Mouse (Mus musculus) stomach, postnatal 0 days (tissue): ENCODE results near the gene Gm11559. TPM values are rescaled to one million over a fixed set of nuclear protein-coding genes. Genes with fewer than 3 reads are reported as not detected.

Source experiments
- ATAC-seq: fragments of 200-750 bp; cut with Nextera tagmentation; 2 replicates; pipeline ENCODE4 v1.8.0; 2017; ENCODE audit not compliant: low FRiP score, low TSS enrichment
- DNase-seq: peaks from one replicate; pipeline ENCODE4 v3.0.0-alpha.2; 2016; ENCODE audit warnings: low spot score
- H3K27ac ChIP-seq: fragments of 300-500 bp; sonication (generic); replicated peaks from 2 replicates; pipeline ENCODE4 v1.5.1; 2014; ENCODE audit warnings: mild to moderate bottlenecking, control low read depth
- H3K27me3 ChIP-seq: fragments of 300-500 bp; sonication (generic); 2 replicates; pipeline ENCODE4 v1.6.1; 2014; ENCODE audit warnings: low read length; ENCODE audit not compliant: control insufficient read depth, insufficient read depth
- H3K36me3 ChIP-seq: fragments of 300-500 bp; sonication (generic); 2 replicates; pipeline ENCODE4 v1.6.1; 2014; ENCODE audit warnings: low read length, mixed read lengths; ENCODE audit not compliant: control insufficient read depth, insufficient read depth
- H3K4me1 ChIP-seq: fragments of 300-500 bp; sonication (generic); replicated peaks from 2 replicates; pipeline ENCODE4 v1.6.1; 2014; ENCODE audit warnings: antibody characterized with exemption; ENCODE audit not compliant: control insufficient read depth, insufficient read depth
- H3K4me2 ChIP-seq: fragments of 300-500 bp; sonication (generic); replicated peaks from 2 replicates; pipeline ENCODE4 v1.6.1; 2014; ENCODE audit warnings: low read depth, mild to moderate bottlenecking, control low read depth, moderate library complexity
- H3K4me3 ChIP-seq: fragments of 300-500 bp; sonication (generic); 2 replicates; pipeline ENCODE4 v1.5.1; 2014; ENCODE audit warnings: low read depth, low read length, control low read depth
- H3K9ac ChIP-seq: fragments of 300-500 bp; sonication (generic); 2 replicates; pipeline ENCODE4 v1.6.1; 2014; ENCODE audit warnings: mild to moderate bottlenecking, low read length, control low read depth, mixed read lengths
- H3K9me3 ChIP-seq: fragments of 300-500 bp; sonication (generic); 2 replicates; pipeline ENCODE4 v1.6.1; 2016; ENCODE audit warnings: low read length; ENCODE audit not compliant: control insufficient read depth
- CTCF ChIP-seq: IDR thresholded peaks from 2 replicates; pipeline ENCODE4 v1.5.1; 2016; ENCODE audit warnings: antibody characterized with exemption, low read depth, mild to moderate bottlenecking, moderate library complexity
- EP300 ChIP-seq: optimal IDR thresholded peaks from 2 replicates; pipeline ENCODE3; 2016; ENCODE audit warnings: antibody characterized with exemption
- WGBS: fragments of 180-500 bp; shearing (Covaris S2); extraction: QIAGEN DNeasy Blood & Tissue Kit; methylation state at CpG from one replicate; pipeline ENCODE4 v1.1.7; 2014; 5-methylcytosine and 5-hydroxymethylcytosine counted together
- polyA plus RNA-seq: library from polyadenylated mRNA; unstranded; fragments of >200 nt; fragmentation: Nextera tagmentation; extraction: Ambion mirVana; gene quantifications from 2 replicates; pipeline ENCODE4 v1.2.1, GENCODE M21; 2015

The Gm11559 gene
- polyA plus RNA-seq, 1 experiment from 2014 or later = not detected

DNA sequence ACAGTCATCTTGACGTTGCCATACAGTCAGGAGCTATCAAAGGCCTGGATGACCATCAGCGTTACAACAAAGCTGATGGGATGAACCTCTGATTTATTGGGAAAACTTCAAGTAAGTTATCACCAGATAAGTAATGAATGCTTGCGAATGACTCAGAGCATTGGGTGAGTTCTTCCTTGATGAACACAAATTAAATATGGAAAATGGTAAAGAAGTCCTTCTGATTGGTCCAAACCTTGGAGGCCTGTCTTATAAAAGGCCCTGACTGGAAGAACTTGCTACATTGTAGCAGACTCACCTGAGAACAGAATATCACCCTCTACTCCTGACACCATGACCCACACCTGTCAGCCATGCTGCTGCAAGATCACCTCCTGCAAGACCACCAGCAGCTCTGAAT, 50.2 kb downstream of the Gm11559 start, which contains the start of gene Gm11565:
Gene Gm11565 (plus strand): TSS at position 301 of the 400 bp plus-strand sequence.
- H3K9ac ChIP-seq = no peak within 1 kb of the TSS
- no peak within 1 kb of the TSS for H3K4me3 ChIP-seq
- 92% methylated on average over 3 of the region's 3 CpGs for WGBS
- H3K36me3 ChIP-seq = no peaks in the 10 kb centered on the region
- DNase-seq (no peak), ATAC-seq (no peak)
- no peak within 1 kb of the TSS for H3K4me2 ChIP-seq
- H3K27ac ChIP-seq = no peak within 1 kb of the TSS
- TF ChIP-seq EP300 = no peak
- no peak for TF ChIP-seq CTCF
- no peaks in the 10 kb centered on the region for H3K4me1 ChIP-seq
- no peaks in the 10 kb centered on the region for H3K9me3 ChIP-seq
- H3K27me3 ChIP-seq = no peaks in the 10 kb centered on the region

Other genes with a start within 250 kb of the Gm11559 start
- gene Krtap2-4, start 249.6 kb upstream of the Gm11559 start, polyA plus RNA-seq = not detected in 2 replicates
- gene Gm11562, start 244.0 kb upstream of the Gm11559 start, polyA plus RNA-seq = not detected in 2 replicates
- gene Krtap4-1, start 236.2 kb upstream of the Gm11559 start, polyA plus RNA-seq = not detected in 2 replicates
- not detected in 2 replicates for gene Krtap4-2, start 229.4 kb upstream of the Gm11559 start, polyA plus RNA-seq
- gene Krtap4-7, start 220.4 kb upstream of the Gm11559 start, polyA plus RNA-seq = not detected in 2 replicates
- not detected in 2 replicates for gene Gm11555, start 214.2 kb upstream of the Gm11559 start, polyA plus RNA-seq
- gene Gm11563, start 205.5 kb upstream of the Gm11559 start, polyA plus RNA-seq = not detected in 2 replicates
- gene Krtap4-6, start 198.5 kb upstream of the Gm11559 start, polyA plus RNA-seq = not detected in 2 replicates
- gene Gm14190, start 173.7 kb upstream of the Gm11559 start, polyA plus RNA-seq = not detected in 2 replicates
- gene Gm14180, start 130.2 kb upstream of the Gm11559 start, polyA plus RNA-seq = not detected in 2 replicates
- gene Gm11595, start 91.6 kb upstream of the Gm11559 start, polyA plus RNA-seq = not detected in 2 replicates
- not detected in 2 replicates for gene Krtap4-8, start 83.8 kb upstream of the Gm11559 start, polyA plus RNA-seq
- gene Krtap4-9, start 79.3 kb upstream of the Gm11559 start, polyA plus RNA-seq = not detected in 2 replicates
- gene Gm11596, start 71.0 kb upstream of the Gm11559 start, polyA plus RNA-seq = not detected in 2 replicates
- gene Gm11569, start 65.5 kb upstream of the Gm11559 start, polyA plus RNA-seq = not detected in 2 replicates
- not detected in 2 replicates for gene Gm11554, start 60.0 kb upstream of the Gm11559 start, polyA plus RNA-seq
- not detected in 2 replicates for gene Krtap4-13, start 54.6 kb upstream of the Gm11559 start, polyA plus RNA-seq
- gene Gm11564, start 48.8 kb upstream of the Gm11559 start, polyA plus RNA-seq = not detected in 2 replicates
- gene 2300003K06Rik, start 26.4 kb upstream of the Gm11559 start, polyA plus RNA-seq = not detected in 2 replicates
- not detected in 2 replicates for gene Krtap4-16, start 12.9 kb upstream of the Gm11559 start, polyA plus RNA-seq
- gene Gm11568, start 6.6 kb upstream of the Gm11559 start, polyA plus RNA-seq = not detected in 2 replicates
- not detected in 2 replicates for gene Krtap9-1, start 8.9 kb downstream of the Gm11559 start, polyA plus RNA-seq
- not detected in 2 replicates for gene Gm11567, start 14.7 kb downstream of the Gm11559 start, polyA plus RNA-seq
- not detected in 2 replicates for gene Krtap31-1, start 43.4 kb downstream of the Gm11559 start, polyA plus RNA-seq
- gene Gm11565, start 50.3 kb downstream of the Gm11559 start, polyA plus RNA-seq = not detected in 2 replicates
- gene Krtap31-2, start 71.8 kb downstream of the Gm11559 start, polyA plus RNA-seq = not detected in 2 replicates
- gene Krtap9-5, start 84.0 kb downstream of the Gm11559 start, polyA plus RNA-seq = not detected in 2 replicates
- gene Krtap29-1, start 114.6 kb downstream of the Gm11559 start, polyA plus RNA-seq = not detected in 2 replicates
- 0.10 TPM in 1 of 2 replicates, not detected in the other for gene Krtap16-1, start 122.1 kb downstream of the Gm11559 start, polyA plus RNA-seq
- 0.25 and 0.27 TPM in 2 replicates for gene Krtap17-1, start 129.5 kb downstream of the Gm11559 start, polyA plus RNA-seq
- 0.05 and 0.17 TPM in 2 replicates for gene Krt33a, start 151.7 kb downstream of the Gm11559 start, polyA plus RNA-seq
- 0.06 TPM in 1 of 2 replicates, not detected in the other for gene Krt33b, start 165.4 kb downstream of the Gm11559 start, polyA plus RNA-seq
- 0.99 and 1.0 TPM in 2 replicates for gene Krt34, start 177.1 kb downstream of the Gm11559 start, polyA plus RNA-seq
- gene Krt31, start 186.1 kb downstream of the Gm11559 start, polyA plus RNA-seq = not detected in 2 replicates
- gene Krt32, start 223.8 kb downstream of the Gm11559 start, polyA plus RNA-seq = 0.59 and 0.65 TPM in 2 replicates
- gene Krt35, start 231.8 kb downstream of the Gm11559 start, polyA plus RNA-seq = 0.21 and 0.33 TPM in 2 replicates
- 0.30 and 0.48 TPM in 2 replicates for gene Krt36, start 241.2 kb downstream of the Gm11559 start, polyA plus RNA-seq